Mouse (Mus musculus): ENCODE results near the gene Gm11568. TPM values are rescaled to one million over a fixed set of nuclear protein-coding genes. Genes with fewer than 3 reads are reported as not detected.
"Not testable (repeated sequence)": the region's sequence is repeated elsewhere in the genome, so short reads cannot be mapped to it uniquely, and the experiment has no call there.

The Gm11568 gene
- polyA plus RNA-seq, 1 experiment from 2014 or later: not detected

DNA sequence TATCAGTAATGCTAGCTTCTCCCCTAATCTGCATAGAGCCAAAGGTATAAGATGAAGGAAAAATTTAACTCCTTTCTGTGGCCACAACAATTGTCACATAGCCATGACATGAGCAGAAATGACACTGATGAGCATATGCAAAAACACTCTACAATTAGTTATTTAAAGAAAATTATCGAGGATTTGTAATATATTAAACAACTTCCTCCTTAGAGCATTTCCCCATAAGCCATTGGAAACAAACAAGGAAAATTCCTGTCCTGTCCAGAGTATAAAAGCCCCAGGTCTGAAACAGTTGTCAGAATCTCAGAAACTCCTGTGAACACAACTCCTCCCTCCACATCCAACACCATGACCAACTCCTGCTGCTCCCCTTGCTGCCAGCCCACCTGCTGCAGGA lies 6.5 kb downstream of the Gm11568 start, which contains the start of gene Gm11559:
Gene Gm11559, plus strand, starts transcription at position 301 of the 400 bp plus-strand sequence.
- not testable (repeated sequence) for ATAC-seq (ENCODE audit: insufficient number of reproducible peaks, low FRiP score, low TSS enrichment, low read depth); H3K4me1 ChIP-seq (ENCODE audit: control insufficient read depth, insufficient read depth, low read length); H3K4me2 ChIP-seq (ENCODE audit: low read depth, severe bottlenecking); H3K9me3 ChIP-seq (ENCODE audit: control insufficient read depth, low read length); H3K4me3 ChIP-seq (ENCODE audit: low read depth, low read length); DNase-seq (ENCODE audit: low spot score); H3K36me3 ChIP-seq (ENCODE audit: control insufficient read depth, insufficient read depth, low read length); H3K27ac ChIP-seq (replicated peaks; ENCODE audit: low read depth, low read length); H3K9ac ChIP-seq (ENCODE audit: low read length); H3K27me3 ChIP-seq (ENCODE audit: control insufficient read depth, insufficient read depth, low read length)
- 71% methylated on average over 1 of the region's 1 CpGs for WGBS

DNA sequence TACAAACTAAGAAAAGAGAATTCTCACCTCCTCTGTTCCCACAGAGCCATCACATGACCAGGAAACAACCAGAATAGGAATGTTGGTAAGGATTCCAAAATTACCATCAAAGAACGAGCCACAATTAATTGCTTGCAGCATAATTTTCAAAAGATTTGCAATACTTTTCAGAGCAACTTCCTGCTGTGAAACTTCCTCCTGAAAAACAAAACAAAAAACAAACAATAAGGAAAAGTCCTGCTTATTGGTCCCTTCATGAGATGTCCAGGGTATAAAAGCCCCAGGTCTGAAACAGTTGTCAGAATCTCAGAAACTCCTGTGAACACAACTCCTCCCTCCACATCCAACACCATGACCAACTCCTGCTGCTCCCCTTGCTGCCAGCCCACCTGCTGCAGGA lies 15.4 kb downstream of the Gm11568 start, which contains the start of gene Krtap9-1:
Gene Krtap9-1, plus strand, starts transcription at position 301 of the 400 bp plus-strand sequence.
- H3K27me3 ChIP-seq (ENCODE audit: control insufficient read depth, insufficient read depth, low read length); H3K4me3 ChIP-seq (ENCODE audit: low read depth, low read length); DNase-seq (ENCODE audit: low spot score); H3K4me1 ChIP-seq (ENCODE audit: control insufficient read depth, insufficient read depth, low read length); ATAC-seq (ENCODE audit: insufficient number of reproducible peaks, low FRiP score, low TSS enrichment, low read depth); H3K9ac ChIP-seq (ENCODE audit: low read length); H3K9me3 ChIP-seq (ENCODE audit: control insufficient read depth, low read length); H3K4me2 ChIP-seq (ENCODE audit: low read depth, severe bottlenecking); H3K27ac ChIP-seq (replicated peaks; ENCODE audit: low read depth, low read length); H3K36me3 ChIP-seq (ENCODE audit: control insufficient read depth, insufficient read depth, low read length): not testable (repeated sequence)
- WGBS: 79% methylated on average over 1 of the region's 1 CpGs

GRCm38 (mm10) chr11:99878887-99879286 lies 21.2 kb downstream of the Gm11568 start, which contains the start of gene Gm11567:
Gene Gm11567, plus strand, starts transcription at chr11:99879187.
- H3K36me3 ChIP-seq (ENCODE audit: control insufficient read depth, insufficient read depth, low read length); ATAC-seq (ENCODE audit: insufficient number of reproducible peaks, low FRiP score, low TSS enrichment, low read depth); H3K9me3 ChIP-seq (ENCODE audit: control insufficient read depth, low read length); H3K4me2 ChIP-seq (ENCODE audit: low read depth, severe bottlenecking); H3K27me3 ChIP-seq (ENCODE audit: control insufficient read depth, insufficient read depth, low read length); H3K9ac ChIP-seq (ENCODE audit: low read length); DNase-seq (ENCODE audit: low spot score); H3K27ac ChIP-seq (replicated peaks; ENCODE audit: low read depth, low read length); H3K4me3 ChIP-seq (ENCODE audit: low read depth, low read length); H3K4me1 ChIP-seq (ENCODE audit: control insufficient read depth, insufficient read depth, low read length): not testable (repeated sequence)
- WGBS: 48% methylated on average over 1 of the region's 1 CpGs

DNA sequence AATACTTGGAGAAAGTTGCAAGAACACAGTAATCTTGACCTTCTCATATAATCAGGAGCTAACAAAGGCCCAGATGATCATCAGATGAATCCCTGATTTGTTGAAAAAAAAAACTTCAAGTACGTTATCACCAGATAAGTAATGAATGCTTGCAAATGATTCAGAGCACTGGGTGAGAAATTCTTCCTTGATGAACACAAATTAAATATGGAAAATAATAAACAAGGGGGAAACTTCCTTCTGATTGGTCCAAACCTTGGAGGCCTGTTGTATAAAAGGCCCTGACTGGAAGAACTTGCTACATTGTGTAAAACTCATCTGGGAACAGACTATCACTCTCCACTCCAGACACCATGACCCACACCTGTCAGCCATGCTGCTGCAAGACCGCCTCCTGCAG lies 49.9 kb downstream of the Gm11568 start, which contains the start of gene Krtap31-1:
Gene Krtap31-1, plus strand, starts transcription at position 301 of the 400 bp plus-strand sequence.
- Histone ChIP-seq H3K4me1 (ENCODE audit: control insufficient read depth, insufficient read depth, low read length) (no peaks in the 10 kb centered on the region), H3K9me3 (ENCODE audit: control insufficient read depth, low read length) (no peaks in the 10 kb centered on the region), H3K27me3 (ENCODE audit: control insufficient read depth, insufficient read depth, low read length) (no peaks in the 10 kb centered on the region), H3K27ac (replicated peaks; ENCODE audit: low read depth, low read length) (no peak within 1 kb of the TSS), H3K9ac (ENCODE audit: low read length) (no peak within 1 kb of the TSS), H3K36me3 (ENCODE audit: control insufficient read depth, insufficient read depth, low read length) (no peaks in the 10 kb centered on the region), H3K4me3 (ENCODE audit: low read depth, low read length) (no peak within 1 kb of the TSS), H3K4me2 (ENCODE audit: low read depth, severe bottlenecking) (no peak within 1 kb of the TSS)
- 87% methylated on average over 2 of the region's 2 CpGs for WGBS
- DNase-seq (ENCODE audit: low spot score) (no peak), ATAC-seq (ENCODE audit: insufficient number of reproducible peaks, low FRiP score, low TSS enrichment, low read depth) (no peak)

Other genes with a start within 250 kb of the Gm11568 start
- not detected in 2 replicates for gene Gm11937, start 247.7 kb upstream of the Gm11568 start, polyA plus RNA-seq (2014; fragmentation: Nextera tagmentation; extraction: Ambion mirVana)
- gene Krtap2-4, start 243.1 kb upstream of the Gm11568 start, polyA plus RNA-seq (2014; fragmentation: Nextera tagmentation; extraction: Ambion mirVana): not detected in 2 replicates
- gene Gm11562, start 237.5 kb upstream of the Gm11568 start, polyA plus RNA-seq (2014; fragmentation: Nextera tagmentation; extraction: Ambion mirVana): not detected in 2 replicates
- not detected in 2 replicates for gene Krtap4-1, start 229.7 kb upstream of the Gm11568 start, polyA plus RNA-seq (2014; fragmentation: Nextera tagmentation; extraction: Ambion mirVana)
- gene Krtap4-2, start 222.8 kb upstream of the Gm11568 start, polyA plus RNA-seq (2014; fragmentation: Nextera tagmentation; extraction: Ambion mirVana): not detected in 2 replicates
- gene Krtap4-7, start 213.8 kb upstream of the Gm11568 start, polyA plus RNA-seq (2014; fragmentation: Nextera tagmentation; extraction: Ambion mirVana): not detected in 2 replicates
- gene Gm11555, start 207.7 kb upstream of the Gm11568 start, polyA plus RNA-seq (2014; fragmentation: Nextera tagmentation; extraction: Ambion mirVana): not detected in 2 replicates
- gene Gm11563, start 199.0 kb upstream of the Gm11568 start, polyA plus RNA-seq (2014; fragmentation: Nextera tagmentation; extraction: Ambion mirVana): not detected in 2 replicates
- not detected in 2 replicates for gene Krtap4-6, start 192.0 kb upstream of the Gm11568 start, polyA plus RNA-seq (2014; fragmentation: Nextera tagmentation; extraction: Ambion mirVana)
- gene Gm14190, start 167.2 kb upstream of the Gm11568 start, polyA plus RNA-seq (2014; fragmentation: Nextera tagmentation; extraction: Ambion mirVana): not detected in 2 replicates
- not detected in 2 replicates for gene Gm14180, start 123.6 kb upstream of the Gm11568 start, polyA plus RNA-seq (2014; fragmentation: Nextera tagmentation; extraction: Ambion mirVana)
- gene Gm11595, start 85.0 kb upstream of the Gm11568 start, polyA plus RNA-seq (2014; fragmentation: Nextera tagmentation; extraction: Ambion mirVana): not detected in 2 replicates
- gene Krtap4-8, start 77.2 kb upstream of the Gm11568 start, polyA plus RNA-seq (2014; fragmentation: Nextera tagmentation; extraction: Ambion mirVana): not detected in 2 replicates
- not detected in 2 replicates for gene Krtap4-9, start 72.7 kb upstream of the Gm11568 start, polyA plus RNA-seq (2014; fragmentation: Nextera tagmentation; extraction: Ambion mirVana)
- not detected in 2 replicates for gene Gm11596, start 64.5 kb upstream of the Gm11568 start, polyA plus RNA-seq (2014; fragmentation: Nextera tagmentation; extraction: Ambion mirVana)
- gene Gm11569, start 59.0 kb upstream of the Gm11568 start, polyA plus RNA-seq (2014; fragmentation: Nextera tagmentation; extraction: Ambion mirVana): not detected in 2 replicates
- gene Gm11554, start 53.5 kb upstream of the Gm11568 start, polyA plus RNA-seq (2014; fragmentation: Nextera tagmentation; extraction: Ambion mirVana): not detected in 2 replicates
- gene Krtap4-13, start 48.0 kb upstream of the Gm11568 start, polyA plus RNA-seq (2014; fragmentation: Nextera tagmentation; extraction: Ambion mirVana): not detected in 2 replicates
- not detected in 2 replicates for gene Gm11564, start 42.3 kb upstream of the Gm11568 start, polyA plus RNA-seq (2014; fragmentation: Nextera tagmentation; extraction: Ambion mirVana)
- gene 2300003K06Rik, start 19.9 kb upstream of the Gm11568 start, polyA plus RNA-seq (2014; fragmentation: Nextera tagmentation; extraction: Ambion mirVana): not detected in 2 replicates
- gene Krtap4-16, start 6.3 kb upstream of the Gm11568 start, polyA plus RNA-seq (2014; fragmentation: Nextera tagmentation; extraction: Ambion mirVana): not detected in 2 replicates
- gene Gm11559, start 6.6 kb downstream of the Gm11568 start, polyA plus RNA-seq (2014; fragmentation: Nextera tagmentation; extraction: Ambion mirVana): not detected in 2 replicates
- not detected in 2 replicates for gene Krtap9-1, start 15.5 kb downstream of the Gm11568 start, polyA plus RNA-seq (2014; fragmentation: Nextera tagmentation; extraction: Ambion mirVana)
- gene Gm11567, start 21.3 kb downstream of the Gm11568 start, polyA plus RNA-seq (2014; fragmentation: Nextera tagmentation; extraction: Ambion mirVana): not detected in 2 replicates
- gene Krtap31-1, start 50.0 kb downstream of the Gm11568 start, polyA plus RNA-seq (2014; fragmentation: Nextera tagmentation; extraction: Ambion mirVana): not detected in 2 replicates
- not detected in 2 replicates for gene Gm11565, start 56.8 kb downstream of the Gm11568 start, polyA plus RNA-seq (2014; fragmentation: Nextera tagmentation; extraction: Ambion mirVana)
- not detected in 2 replicates for gene Krtap31-2, start 78.4 kb downstream of the Gm11568 start, polyA plus RNA-seq (2014; fragmentation: Nextera tagmentation; extraction: Ambion mirVana)
- not detected in 2 replicates for gene Krtap9-5, start 90.6 kb downstream of the Gm11568 start, polyA plus RNA-seq (2014; fragmentation: Nextera tagmentation; extraction: Ambion mirVana)
- not detected in 2 replicates for gene Krtap29-1, start 121.1 kb downstream of the Gm11568 start, polyA plus RNA-seq (2014; fragmentation: Nextera tagmentation; extraction: Ambion mirVana)
- not detected in 2 replicates for gene Krtap16-1, start 128.7 kb downstream of the Gm11568 start, polyA plus RNA-seq (2014; fragmentation: Nextera tagmentation; extraction: Ambion mirVana)
- gene Krtap17-1, start 136.1 kb downstream of the Gm11568 start, polyA plus RNA-seq (2014; fragmentation: Nextera tagmentation; extraction: Ambion mirVana): 0.48 and 1.0 TPM in 2 replicates
- gene Krt33a, start 158.3 kb downstream of the Gm11568 start, polyA plus RNA-seq (2014; fragmentation: Nextera tagmentation; extraction: Ambion mirVana): not detected in 2 replicates
- 0.15 and 0.16 TPM in 2 replicates for gene Krt33b, start 172.0 kb downstream of the Gm11568 start, polyA plus RNA-seq (2014; fragmentation: Nextera tagmentation; extraction: Ambion mirVana)
- gene Krt34, start 183.6 kb downstream of the Gm11568 start, polyA plus RNA-seq (2014; fragmentation: Nextera tagmentation; extraction: Ambion mirVana): not detected in 2 replicates
- gene Krt31, start 192.6 kb downstream of the Gm11568 start, polyA plus RNA-seq (2014; fragmentation: Nextera tagmentation; extraction: Ambion mirVana): not detected in 2 replicates
- not detected in 2 replicates for gene Krt32, start 230.3 kb downstream of the Gm11568 start, polyA plus RNA-seq (2014; fragmentation: Nextera tagmentation; extraction: Ambion mirVana)
- 0.11 TPM in 1 of 2 replicates, not detected in the other for gene Krt35, start 238.3 kb downstream of the Gm11568 start, polyA plus RNA-seq (2014; fragmentation: Nextera tagmentation; extraction: Ambion mirVana)
- 0.08 and 0.11 TPM in 2 replicates for gene Krt36, start 247.7 kb downstream of the Gm11568 start, polyA plus RNA-seq (2014; fragmentation: Nextera tagmentation; extraction: Ambion mirVana)

All from limb, embryonic 11.5 days (tissue).